Mouse (Mus musculus) gastrocnemius, postnatal 36 days (tissue): ENCODE data around the gene Trim34a. TPM values are rescaled to one million over a fixed set of nuclear protein-coding genes. Genes with fewer than 3 reads are reported as not detected.
"Not testable (repeated sequence)": the region's sequence is repeated elsewhere in the genome, so short reads cannot be mapped to it uniquely, and the experiment has no call there.

Experiments
- DNase-seq, 2 experiments: peaks; one replicate each; pipeline ENCODE4 v3.0.0; 2022
- intact Hi-C: fragments of 180-260 bp; cut with DNase I; formaldehyde crosslinking; loops from one replicate; pipeline ENCODE4 v1.15.1; 2025
- long read RNA-seq, 2 experiments: library from polyadenylated mRNA; stranded (forward); transcript quantifications; one replicate each; pipeline ENCODE4 v2.0.0; 2021
- total RNA-seq, 2 experiments: library from RNA; stranded (reverse); gene quantifications; 2 replicates each; pipeline ENCODE4 v1.2.3; 2021

Trim34a gene
- 1 to 10 TPM in 1 of 2 experiments, under 1 TPM in 1; 0.67 to 1.4 TPM for total RNA-seq
- long read RNA-seq, experiment 1, partial matches to known transcripts, result 0 of 3 reads
- long read RNA-seq, experiment 1, other reads (novel, unspliced or antisense), result 0 of 3 reads
- long read RNA-seq, experiment 2, partial matches to known transcripts, result 0 of 3 reads
- long read RNA-seq, experiment 2, other reads (novel, unspliced or antisense), result 2 of 3 reads

DNA sequence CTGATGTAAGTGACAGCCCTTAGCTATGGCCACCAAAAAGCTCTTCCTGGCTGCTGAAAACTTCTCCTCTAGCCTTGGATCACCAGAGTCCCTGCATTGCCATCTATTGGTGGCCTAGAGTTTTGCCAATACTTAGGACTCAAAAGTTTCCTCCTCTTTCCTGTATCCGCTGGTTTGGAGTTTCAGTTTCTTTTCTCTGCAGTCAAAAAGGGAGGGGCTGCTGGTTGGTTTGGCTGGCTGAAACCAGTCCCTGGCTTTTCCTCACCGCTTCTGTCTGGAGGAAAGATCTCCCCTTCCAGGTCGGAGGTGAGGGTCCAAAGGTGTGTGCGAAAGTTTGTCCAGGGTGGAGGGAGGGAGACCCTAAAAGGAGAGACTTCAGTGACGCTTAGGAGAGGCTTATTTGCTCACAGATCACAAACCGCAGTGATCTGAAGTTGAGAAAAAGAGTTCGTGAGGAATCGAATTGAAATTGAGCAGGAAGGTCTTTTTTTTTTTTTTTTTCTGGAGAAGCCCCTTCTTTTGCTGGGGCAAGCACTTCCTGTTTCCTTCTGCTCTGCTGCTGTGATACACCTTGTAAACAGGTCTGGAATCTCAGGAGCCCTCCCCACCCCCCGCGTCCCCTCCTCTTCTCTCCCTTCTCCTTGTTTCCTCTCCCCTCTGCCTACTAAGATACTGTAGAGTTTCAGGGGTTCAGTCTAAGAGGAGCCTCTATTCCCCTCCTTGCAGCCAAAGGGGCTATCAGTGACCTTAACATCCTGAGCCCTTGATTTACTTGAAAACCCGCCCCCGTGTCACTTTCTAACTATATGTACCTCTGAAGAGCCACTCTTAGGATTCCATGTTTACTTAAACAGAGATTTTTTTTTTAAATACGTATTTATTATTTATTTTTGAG is at the start of gene Trim34a:
TSS of gene Trim34a (plus strand) at position 171 of the 895 bp plus-strand sequence.
- intact Hi-C loops, result no loop called here
- DNase-seq, result peak; percentile 9 to 36

DNA sequence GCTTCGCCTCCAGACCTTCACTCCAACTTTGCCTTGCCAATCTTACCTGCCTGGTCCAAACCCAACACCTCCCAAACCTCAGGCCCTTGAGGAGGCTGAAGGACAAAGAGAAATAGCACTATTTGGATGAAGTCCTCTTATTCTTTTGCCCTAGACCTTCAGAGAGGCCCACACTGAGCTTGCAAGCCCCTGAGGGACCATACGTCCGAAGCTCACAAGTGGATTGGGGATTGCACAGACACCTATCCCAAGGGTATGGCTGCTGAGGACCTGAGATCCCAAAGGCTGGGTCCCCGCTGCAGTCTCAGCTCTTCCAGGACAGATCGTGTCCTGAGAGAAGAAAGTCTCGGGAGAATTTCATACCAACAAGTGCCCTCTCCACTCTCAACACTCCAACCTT is 48.4 kb upstream of the Trim34a start, which contains the start of gene Olfr649:
TSS of gene Olfr649 (minus strand) at position 101 of the 400 bp plus-strand sequence.
- intact Hi-C loops, result loop anchor here (5.0 kb wide), 1 partner anchor 36 kb away; no protein-coding TSS in a partner anchor
- DNase-seq, result no peak

DNA sequence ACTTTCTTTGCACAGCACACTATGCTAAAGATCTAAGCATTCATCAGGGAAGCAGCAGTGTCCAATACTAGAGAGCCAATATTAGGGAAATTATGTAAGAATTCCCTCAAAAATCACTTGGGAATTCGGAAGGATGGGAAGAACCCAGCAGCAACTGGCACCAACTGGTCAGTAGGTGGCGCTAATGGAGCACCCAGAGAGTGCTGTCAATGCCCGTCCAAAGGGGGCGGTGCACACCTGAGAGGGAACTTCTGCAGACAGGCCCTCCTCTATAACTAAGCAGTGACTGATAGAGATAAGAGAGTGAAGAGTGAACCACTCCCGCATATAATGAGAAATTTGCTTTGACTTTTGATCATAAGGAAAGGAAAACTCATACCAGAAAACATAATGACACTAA is 44.4 kb upstream of the Trim34a start:
- peak; percentile 20 to 53 for DNase-seq
- intact Hi-C loops, result loop anchor here (5.0 kb wide), 1 partner anchor 32 kb away; no protein-coding TSS in a partner anchor

DNA sequence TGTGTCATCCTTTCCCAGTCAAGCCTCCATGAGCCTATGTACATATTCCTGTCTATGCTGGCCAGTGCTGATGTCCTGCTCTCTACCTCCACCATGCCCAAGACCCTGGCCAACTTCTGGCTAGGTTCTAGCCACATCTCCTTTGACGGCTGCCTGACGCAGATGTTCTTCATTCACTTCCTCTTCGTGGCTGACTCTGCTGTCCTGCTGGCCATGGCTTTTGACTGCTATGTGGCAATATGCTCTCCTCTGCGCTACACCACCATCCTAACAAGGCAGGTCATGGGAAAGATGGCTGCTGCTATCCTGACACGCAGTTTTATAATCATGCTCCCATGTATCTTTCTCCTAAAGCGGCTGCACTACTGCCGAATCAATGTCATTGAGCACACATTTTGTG is 38.1 kb upstream of the Trim34a start:
- intact Hi-C loops, result no loop called here
- no peak for DNase-seq

DNA sequence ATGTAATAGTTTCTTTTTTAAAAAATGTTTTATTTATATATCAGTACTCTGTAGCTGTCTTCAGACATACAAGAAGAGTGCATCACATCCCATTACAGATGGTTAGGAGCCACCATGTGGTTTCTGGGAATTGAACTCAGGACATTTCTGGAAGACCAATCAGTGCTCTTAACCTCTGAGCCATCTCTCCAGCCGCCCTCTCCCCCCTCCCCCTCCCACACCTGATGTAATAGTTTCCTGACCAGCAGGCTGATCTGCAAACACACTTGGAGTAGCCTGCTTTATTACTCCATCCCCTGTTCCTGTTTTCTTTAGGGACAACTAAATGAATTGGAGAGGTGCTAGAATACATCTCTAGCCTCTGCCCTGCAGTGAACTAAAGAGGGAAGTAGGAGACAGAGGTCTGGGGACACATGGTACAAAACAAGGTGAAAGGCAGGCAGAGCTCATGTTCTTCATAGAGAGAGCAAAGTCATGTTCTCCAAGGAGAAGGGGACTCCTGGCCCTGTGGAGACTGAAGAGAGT is 28.2 kb upstream of the Trim34a start:
- DNase-seq, result no peak
- intact Hi-C loops, result no loop called here

DNA sequence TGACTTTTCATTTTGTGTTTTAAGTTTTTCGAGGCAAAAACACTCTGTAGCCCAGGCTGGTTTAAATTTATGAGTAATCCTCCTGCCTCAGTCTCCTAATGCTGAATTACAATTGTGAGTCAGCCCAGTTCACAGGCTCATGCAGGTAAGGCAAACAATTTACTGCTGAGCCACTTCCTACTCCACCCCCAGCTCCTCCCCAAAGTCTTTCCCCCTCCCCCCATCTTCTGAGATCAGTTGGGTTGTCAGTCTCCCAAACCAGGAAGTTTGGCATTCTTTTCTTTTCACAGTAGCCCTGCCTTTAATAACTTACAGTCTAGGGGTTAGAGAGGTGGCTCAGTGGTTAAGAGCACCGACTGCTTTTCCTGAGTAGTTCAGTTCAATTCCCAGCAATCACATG is 26.4 kb upstream of the Trim34a start:
- intact Hi-C loops, result no loop called here
- DNase-seq, result no peak

DNA sequence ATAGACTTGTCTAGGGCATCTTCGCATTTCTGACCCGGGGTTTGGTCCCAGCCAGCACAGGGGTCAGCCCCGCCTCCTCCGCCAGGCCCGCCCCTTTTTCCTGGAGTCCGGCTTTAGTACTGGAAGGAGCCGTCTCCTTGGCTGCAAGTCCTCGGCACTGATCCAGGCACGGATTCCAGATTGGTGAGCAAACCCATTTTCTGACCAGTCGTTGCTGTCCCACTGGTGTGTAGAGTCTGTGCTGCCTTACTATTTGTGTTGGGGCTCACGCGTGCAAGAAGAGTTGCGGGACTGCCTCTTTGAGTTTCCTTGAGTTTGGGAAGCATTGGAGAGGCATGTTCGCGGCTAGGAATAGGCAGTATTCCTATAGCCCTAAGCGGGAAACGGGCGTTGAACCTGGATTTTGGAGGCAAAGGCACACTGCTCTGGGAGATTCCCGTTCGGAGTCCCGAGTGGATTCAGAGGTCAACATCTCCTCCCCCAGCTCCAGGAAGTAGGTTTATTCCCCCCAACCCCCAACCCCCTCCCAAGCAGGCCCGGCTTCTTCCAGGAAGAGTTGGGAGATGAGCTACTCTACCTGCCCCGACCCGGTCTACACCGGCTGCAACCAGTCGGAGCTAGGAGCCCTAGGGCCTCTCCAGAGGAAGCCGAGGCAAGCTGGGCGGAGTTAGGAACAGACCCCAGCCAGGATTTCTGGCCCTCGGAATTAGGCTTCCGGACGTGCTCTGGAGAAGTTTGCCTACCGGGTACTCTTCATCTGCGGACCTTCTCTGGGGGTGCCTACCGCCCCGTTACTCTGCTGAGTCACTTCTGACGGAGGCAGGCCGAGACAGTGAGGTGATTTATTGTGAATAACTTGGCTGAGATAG is 25.3 kb upstream of the Trim34a start, which contains the start of gene Trim6:
TSS of gene Trim6 (plus strand) at position 93 of the 869 bp plus-strand sequence.
- intact Hi-C loops, result no loop called here
- peak; percentile 66 to 81 for DNase-seq

DNA sequence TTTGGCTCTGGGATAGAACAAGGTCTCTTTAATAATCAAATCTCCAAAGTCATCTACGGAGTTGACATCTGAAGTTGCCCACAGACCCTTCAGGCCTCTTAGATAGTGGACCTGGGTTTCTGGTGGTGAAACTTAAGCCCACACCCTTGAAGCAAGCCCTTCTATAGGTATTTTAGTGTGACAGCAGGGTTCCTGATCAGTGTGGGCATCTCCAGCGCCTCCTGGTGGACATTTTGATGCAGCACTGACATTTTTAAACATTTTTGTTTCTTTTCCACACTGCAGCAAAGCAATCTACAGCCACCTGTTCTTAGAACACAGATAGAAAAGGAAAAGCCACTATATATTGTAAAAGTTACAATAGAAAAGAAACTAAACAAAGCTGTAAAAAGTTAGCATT is 13.1 kb upstream of the Trim34a start:
- no peak for DNase-seq
- intact Hi-C loops, result loop anchor here (5.0 kb wide), 1 partner anchor 34 kb away; the partner anchor contains the start of gene Olfr649

DNA sequence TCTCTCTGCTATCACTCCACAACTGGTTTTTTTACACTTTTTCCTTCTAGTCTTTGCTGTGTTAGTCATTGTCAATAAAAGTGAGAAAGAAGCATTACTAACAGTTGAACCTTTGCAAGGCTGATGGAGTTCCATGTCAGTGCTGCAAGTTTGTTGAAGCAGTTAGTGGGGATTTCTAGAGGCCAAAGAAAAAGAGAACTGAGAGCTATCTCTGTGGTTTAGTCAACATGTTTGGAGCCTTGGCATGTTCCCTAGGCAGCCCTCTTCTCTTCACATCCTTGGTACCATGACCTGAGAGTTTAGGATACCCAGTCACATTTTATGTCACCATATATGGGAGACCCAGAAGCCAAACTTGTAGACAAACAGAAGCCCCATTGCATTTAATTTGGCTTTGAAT is 3.4 kb upstream of the Trim34a start:
- DNase-seq, result no peak
- intact Hi-C loops, result no loop called here

DNA sequence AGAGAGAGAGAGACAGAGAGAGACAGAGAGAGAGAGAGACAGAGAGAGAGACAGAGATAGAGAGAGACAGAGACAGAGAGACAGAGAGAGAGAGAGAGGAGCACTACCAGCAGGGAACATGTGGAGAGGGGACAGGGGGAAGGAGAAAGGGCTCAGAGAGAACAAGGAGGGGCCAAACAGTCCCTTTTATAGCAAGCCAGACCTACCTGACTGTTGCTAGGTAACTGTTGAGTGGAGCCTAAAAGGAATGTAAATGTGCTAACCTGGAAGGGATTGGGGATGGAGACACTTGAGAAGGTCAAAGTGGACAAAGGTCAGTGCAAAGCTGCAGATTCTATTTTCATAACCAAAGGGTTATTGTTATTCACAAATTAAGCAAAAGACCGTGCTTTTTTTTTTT is 641 bp upstream of the Trim34a start:
- intact Hi-C loops, result no loop called here
- no peak for DNase-seq

DNA sequence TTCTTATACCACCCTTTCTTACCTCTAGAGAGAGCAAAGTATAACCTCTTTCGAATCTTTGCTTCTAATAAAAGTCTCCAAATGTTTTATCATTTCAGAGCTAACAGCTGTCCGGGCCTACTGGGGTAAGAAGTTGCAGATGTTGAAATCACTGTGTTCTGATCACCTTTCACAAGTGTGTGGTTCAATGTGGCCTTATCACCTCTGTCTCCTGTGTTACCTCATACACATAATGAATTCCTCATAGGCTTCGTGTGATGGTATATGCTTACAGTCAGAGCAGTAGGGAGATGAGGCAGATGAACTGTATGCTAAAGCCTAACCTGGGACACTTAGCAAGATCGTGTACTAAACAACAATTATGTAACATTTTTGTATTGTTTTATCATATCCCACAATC is 16.1 kb downstream of the Trim34a start:
- intact Hi-C loops, DNase-seq: not testable (repeated sequence)

DNA sequence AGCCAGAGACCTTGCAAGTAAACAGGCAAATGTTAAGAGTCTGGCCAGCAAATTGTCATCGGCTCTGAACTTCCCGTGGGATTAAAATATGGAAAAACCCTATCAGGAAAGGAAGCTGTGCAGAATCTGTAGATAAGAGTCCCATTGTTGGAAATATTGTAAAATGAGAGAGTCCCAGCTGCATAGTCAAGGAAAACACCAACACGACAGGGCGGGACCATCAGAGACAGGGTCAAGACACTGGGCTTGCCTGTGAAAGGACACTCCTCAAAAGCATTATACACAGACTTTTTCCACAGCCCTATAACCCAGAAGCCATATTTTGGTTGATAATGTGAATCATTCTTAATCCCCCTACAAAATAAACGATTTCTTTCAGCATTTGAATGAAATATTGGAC is 21.1 kb downstream of the Trim34a start:
- intact Hi-C loops, DNase-seq: not testable (repeated sequence)

DNA sequence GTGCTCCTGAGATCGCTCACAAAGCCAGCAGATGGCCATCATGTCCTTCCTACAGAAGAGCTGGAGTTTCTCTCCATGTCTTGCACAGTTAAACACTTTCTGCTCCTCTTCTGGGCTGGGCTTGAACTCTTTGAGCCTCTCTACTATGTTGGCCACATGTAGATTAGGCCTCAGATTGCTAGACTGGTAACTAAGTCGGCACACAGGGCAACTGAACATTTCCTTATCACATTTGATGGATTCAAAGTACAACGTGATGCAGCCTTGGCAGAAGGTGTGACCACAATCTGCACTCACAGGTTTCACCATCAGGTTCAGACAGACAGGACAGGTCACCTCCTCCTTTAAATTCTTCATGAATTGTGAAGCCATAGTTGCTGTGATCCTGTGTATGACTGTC is 35.1 kb downstream of the Trim34a start:
- intact Hi-C loops, DNase-seq: not testable (repeated sequence)

DNA sequence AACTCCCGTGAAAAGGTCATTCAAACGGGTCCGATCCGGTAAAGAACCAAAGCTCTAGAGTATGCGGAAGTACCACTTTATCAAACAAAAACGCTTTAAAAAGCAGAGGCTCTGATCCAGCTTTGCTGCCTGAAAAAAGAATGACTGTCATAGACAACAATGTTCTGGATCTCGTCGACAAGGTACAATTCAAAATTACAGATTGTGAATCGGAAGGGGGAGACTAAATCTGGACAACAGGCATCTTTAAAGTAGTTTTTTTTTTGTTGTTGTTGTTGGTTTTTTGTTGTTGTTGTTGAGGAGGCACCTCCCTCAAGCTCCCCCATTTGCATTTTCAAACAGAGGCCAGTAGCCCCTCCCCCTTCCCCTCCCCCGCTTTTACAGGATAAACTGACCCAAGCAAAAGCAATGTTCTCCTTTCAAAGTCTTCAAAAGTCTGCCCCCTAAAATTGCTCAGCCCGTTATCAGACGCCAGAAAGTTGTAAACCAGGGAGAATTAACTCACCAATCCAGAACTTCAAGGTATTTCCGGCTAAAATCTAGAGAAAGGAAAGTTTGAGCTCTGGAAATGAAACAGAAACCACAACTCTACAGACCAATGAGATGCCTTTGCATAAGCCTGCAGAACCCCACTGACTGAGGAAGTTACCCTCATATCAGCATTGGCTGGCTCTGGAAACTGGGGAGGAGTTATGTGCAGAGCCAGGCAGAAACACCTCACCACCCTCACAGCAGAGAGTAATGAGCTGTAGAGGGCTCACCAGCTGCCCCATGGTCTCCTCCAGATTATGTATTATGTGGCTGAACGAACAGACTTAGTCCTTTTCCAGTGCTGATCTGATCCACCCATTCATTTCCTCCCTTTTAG is 43.6 kb downstream of the Trim34a start, which contains the start of gene Trim5:
TSS of gene Trim5 (minus strand) at position 519 of the 868 bp plus-strand sequence.
- intact Hi-C loops, DNase-seq: not testable (repeated sequence)

DNA sequence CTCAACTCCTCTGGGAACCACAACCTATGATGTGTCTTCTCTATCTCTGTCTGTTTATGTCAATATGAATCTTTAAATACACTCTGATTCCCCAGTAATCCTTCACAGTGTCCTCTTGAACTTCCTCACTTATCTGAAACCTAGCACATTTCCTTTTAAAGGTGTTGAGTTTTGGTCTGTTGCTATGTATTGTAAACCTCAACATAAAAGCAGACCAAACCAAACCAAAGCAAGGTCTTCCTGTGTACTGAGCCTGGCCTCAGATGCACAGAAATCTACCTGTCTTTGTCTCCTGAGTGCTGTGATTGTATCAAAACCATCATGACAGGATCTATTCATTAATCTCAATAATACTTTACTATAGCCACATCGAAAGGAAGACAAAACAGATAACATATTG is 46.4 kb downstream of the Trim34a start:
- DNase-seq, result no peak
- intact Hi-C loops, result no loop called here

DNA sequence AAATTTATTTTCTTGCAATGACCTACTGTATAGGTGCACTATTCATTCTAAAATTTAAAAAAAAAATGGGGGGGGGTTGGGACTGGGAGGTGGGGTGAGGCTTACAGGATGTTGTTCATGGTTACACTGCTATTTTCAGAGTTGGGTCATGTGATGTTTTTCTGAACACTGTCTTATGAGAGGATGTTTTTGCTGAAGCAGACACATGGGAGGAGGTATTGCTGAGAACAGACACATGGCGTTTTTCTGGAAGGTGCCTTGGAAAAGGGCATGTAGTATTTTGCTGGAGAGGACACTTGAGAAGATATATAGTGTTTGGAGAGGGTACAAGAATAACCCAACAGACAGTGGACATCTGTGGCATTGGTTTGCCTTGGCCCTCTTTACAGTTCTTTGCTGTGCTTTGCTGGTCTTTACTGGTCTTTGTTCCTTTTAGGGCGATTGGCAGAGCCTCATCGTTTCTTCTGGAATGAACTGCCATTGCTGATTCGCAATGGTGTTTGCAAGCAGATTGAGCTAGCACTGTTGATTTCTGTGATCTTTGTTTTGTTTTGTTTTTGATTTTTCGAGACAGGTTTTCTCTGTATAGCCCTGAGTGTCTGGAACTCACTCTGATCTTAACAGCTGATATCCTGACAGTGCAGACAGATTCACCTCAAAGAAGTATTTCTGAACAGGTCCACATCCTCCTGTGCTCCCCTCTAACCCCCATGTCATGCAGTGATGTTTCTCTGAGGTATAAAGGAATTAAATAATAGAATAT is 47.6 kb downstream of the Trim34a start:
- intact Hi-C loops, result no loop called here
- no peak for DNase-seq
